Mouse (Mus musculus) lung, embryonic 16.5 days (tissue): ENCODE measurements at regions not wholly inside any gene's neighbourhood (a gene's known extent, or its start where the extent isn't known, plus 50 kb on each side); places are given as distances from the start of the nearest gene placed in this dataset.

Source experiments
- ATAC-seq: fragments of 200-750 bp; cut with Nextera tagmentation; 2 replicates; pipeline ENCODE4 v1.8.0; 2017; ENCODE audit warnings: low read depth, mild to moderate bottlenecking, moderate library complexity
- H3K27ac ChIP-seq: fragments of 300-500 bp; sonication (generic); 2 replicates; pipeline ENCODE4 v1.5.1; 2014; ENCODE audit warnings: mild to moderate bottlenecking, control low read depth, low read length
- H3K27me3 ChIP-seq: fragments of 300-500 bp; sonication (generic); 2 replicates; pipeline ENCODE4 v1.6.1; 2014; ENCODE audit warnings: low read depth, low read length, mixed read lengths; ENCODE audit not compliant: control insufficient read depth, insufficient read depth
- H3K36me3 ChIP-seq: fragments of 300-500 bp; sonication (generic); 2 replicates; pipeline ENCODE4 v1.6.1; 2014; ENCODE audit warnings: low read length; ENCODE audit not compliant: control insufficient read depth, insufficient read depth
- H3K4me1 ChIP-seq: fragments of 300-500 bp; sonication (generic); replicated peaks from 2 replicates; pipeline ENCODE4 v1.6.1; 2014; ENCODE audit warnings: low read length, mixed read lengths; ENCODE audit not compliant: control insufficient read depth, insufficient read depth
- H3K4me2 ChIP-seq: fragments of 300-500 bp; sonication (generic); 2 replicates; pipeline ENCODE4 v1.6.1; 2014; ENCODE audit warnings: low read depth, low read length, control low read depth
- H3K4me3 ChIP-seq: fragments of 300-500 bp; sonication (generic); 2 replicates; pipeline ENCODE4 v1.5.1; 2014; ENCODE audit warnings: mild to moderate bottlenecking, low read length, control low read depth
- H3K9ac ChIP-seq: fragments of 300-500 bp; sonication (generic); 2 replicates; pipeline ENCODE4 v1.6.1; 2014; ENCODE audit warnings: low read length, control low read depth
- H3K9me3 ChIP-seq: fragments of 300-500 bp; sonication (generic); 2 replicates; pipeline ENCODE4 v1.6.1; 2016; ENCODE audit warnings: low read length; ENCODE audit not compliant: control insufficient read depth
- WGBS: fragments of 180-500 bp; shearing (Covaris S2); extraction: QIAGEN DNeasy Blood & Tissue Kit; methylation state at CpG from one replicate; pipeline ENCODE4 v1.1.7; 2014; 5-methylcytosine and 5-hydroxymethylcytosine counted together

DNA sequence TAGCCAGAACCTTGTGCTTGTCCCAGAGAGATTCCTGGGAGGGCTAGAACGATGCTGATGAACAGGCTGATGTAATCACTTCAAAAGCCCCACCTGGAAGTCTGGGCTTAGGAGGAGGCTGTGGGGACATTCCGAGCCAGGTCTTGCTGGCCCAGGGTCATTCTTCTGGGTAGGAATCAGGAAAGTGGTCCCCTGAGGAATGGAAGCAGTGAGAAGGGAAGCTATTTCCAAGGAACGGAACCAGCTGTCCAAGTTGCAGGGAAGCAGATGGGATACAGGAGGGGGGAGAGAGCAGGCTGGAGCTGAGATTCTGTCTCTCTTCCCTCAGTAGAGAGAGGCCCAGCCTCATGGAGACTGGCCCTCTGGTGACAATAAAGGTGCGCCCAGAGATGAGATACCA, 243.9 kb downstream of the Tcf7l2 start:
- Histone ChIP-seq H3K9me3 (no peaks in the 10 kb centered on the region), H3K9ac (no peak overlapping the region), H3K36me3 (no peaks in the 10 kb centered on the region), H3K27me3 (no peaks in the 10 kb centered on the region), H3K4me1 (no peaks in the 10 kb centered on the region), H3K4me3 (no peak overlapping the region), H3K4me2 (no peak overlapping the region), H3K27ac (no peak overlapping the region)
- 74% methylated on average over 4 of the region's 4 CpGs for WGBS
- no peak for ATAC-seq

DNA sequence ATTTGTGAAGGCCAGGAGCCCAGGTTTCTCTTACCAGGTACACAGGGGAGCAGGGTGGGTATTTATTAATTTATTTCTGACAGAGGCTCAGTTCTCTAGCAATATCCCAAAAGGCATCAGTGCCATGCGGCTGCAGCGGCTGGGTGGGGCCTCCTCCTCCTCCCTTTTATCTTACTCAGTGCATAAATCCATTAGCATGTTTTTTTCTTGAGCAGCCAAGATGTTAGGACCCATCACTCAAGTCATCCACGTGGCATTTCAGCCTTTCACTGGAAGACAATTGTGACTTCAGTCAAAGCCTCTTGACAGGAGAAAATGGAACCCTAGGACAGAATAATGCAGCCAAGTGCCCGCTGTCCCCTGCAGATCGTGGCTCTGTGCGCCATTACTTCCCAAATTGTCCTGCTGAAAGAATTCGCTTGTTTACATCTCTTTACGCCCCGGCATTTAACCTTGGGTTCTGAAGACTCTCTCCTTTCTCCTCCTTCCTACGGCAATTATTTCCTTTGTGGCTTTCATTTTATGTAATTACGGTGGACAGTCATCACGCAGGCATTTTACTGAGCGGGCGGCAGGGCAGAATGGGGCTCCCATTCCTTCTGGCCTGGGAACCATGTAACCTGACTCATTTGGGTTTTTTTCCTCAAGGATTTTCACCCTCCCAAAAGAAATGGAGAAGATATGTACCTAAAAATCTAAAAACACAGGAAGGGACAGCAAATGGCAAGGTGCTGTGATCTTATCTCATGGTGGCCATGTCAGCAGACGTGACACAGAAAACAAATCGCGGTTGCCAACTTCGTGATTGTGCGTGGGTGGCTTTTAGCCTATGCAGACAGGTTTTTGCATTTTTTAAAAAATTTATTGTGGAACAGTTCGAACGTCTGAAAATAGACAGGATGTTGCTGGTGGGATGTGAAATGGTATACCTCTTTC, 250.4 kb downstream of the Tcf7l2 start:
- H3K9ac ChIP-seq, result no peak overlapping the region
- no peak overlapping the region for H3K4me2 ChIP-seq
- H3K36me3 ChIP-seq, result no peaks in the 10 kb centered on the region
- H3K27me3 ChIP-seq, result no peaks in the 10 kb centered on the region
- H3K4me1 ChIP-seq, result no peaks in the 10 kb centered on the region
- no peak overlapping the region for H3K27ac ChIP-seq
- WGBS, result 75% methylated on average over 21 of the region's 21 CpGs
- no peaks in the 10 kb centered on the region for H3K9me3 ChIP-seq
- no peak for ATAC-seq
- no peak overlapping the region for H3K4me3 ChIP-seq

DNA sequence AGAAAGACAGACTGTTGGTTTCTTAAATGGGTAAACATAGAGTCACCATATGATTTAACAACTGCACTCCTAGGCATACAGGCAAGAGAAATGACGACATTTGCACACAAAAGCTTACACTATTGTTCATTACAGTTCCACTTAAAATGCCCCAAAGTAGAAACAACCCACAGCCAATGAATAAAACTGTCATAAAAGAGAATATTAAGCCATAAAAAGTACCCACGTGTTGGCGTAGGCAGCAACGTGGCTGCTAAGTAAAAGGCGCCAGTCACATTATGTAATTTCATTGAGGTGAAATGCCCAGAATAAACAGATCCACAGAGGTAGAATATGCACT, 251.1 kb downstream of the Tcf7l2 start:
- Histone ChIP-seq H3K9ac (no peak overlapping the region), H3K9me3 (no peaks in the 10 kb centered on the region), H3K4me2 (no peak overlapping the region), H3K36me3 (no peaks in the 10 kb centered on the region), H3K27ac (no peak overlapping the region), H3K27me3 (no peaks in the 10 kb centered on the region), H3K4me3 (no peak overlapping the region), H3K4me1 (no peaks in the 10 kb centered on the region)
- no peak for ATAC-seq
- 81% methylated on average over 5 of the region's 5 CpGs for WGBS

DNA sequence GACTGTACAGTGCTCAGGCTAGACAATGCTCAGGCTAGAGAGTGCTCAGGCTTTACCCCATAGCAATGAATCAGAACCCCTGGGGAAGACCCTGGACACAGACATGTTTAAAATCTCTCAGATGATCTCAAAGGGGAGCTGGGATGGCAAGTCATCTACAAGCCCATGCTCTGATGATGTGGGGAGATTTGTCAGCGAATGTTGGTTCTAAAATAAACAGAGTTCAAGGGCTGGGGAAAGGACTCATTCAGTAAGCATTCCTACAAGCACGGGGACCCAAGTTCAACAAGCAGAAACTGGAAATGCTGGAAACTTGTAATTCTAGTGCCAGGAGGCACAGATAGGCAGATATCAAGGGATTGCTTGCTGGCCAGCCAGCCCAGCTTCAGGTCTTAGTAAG, 254.1 kb downstream of the Tcf7l2 start:
- Histone ChIP-seq H3K27me3 (no peaks in the 10 kb centered on the region), H3K36me3 (no peaks in the 10 kb centered on the region), H3K9ac (no peak overlapping the region), H3K4me1 (no peaks in the 10 kb centered on the region), H3K4me2 (no peak overlapping the region), H3K4me3 (no peak overlapping the region), H3K9me3 (no peaks in the 10 kb centered on the region), H3K27ac (no peak overlapping the region)
- WGBS, result 18% methylated on average over 2 of the region's 2 CpGs
- ATAC-seq, result no peak

DNA sequence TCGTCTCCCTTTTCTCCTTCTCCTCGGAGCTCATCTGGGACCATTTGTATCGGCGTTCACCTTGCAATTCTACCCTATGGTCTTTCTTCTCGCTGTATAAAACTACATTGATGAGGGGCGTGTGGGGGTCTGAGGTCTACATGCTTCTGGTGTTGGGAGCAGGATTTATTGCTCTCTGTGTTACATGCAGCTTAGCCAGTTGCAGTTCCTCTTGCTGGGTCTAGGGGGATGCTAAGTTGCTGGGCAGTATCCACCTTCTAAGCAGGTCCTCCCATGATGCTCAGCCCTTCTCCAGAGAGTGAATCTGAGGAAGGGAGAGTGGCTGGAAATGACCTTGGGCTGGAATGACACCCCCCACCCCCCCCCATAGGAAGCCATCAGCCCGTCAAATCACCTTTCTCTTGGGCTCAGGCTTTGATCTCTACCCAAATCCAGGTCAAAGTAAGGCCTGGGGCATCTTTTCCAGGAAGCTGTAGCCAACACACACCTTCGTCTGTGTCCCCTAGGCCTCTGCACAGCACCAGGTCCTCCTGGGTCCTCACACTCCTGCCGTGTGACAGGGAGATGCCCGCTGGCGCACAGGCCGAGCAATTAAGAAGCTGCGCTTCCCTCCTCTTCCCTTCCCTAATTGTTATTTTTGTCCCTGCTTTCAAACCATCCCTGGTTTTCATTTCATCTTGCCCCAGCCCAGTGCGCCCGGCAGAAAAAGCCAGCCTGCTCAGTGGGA, 257.0 kb downstream of the Tcf7l2 start:
- H3K4me3 ChIP-seq, result no peak overlapping the region
- H3K27me3 ChIP-seq, result no peaks in the 10 kb centered on the region
- no peak for ATAC-seq
- no peaks in the 10 kb centered on the region for H3K36me3 ChIP-seq
- no peaks in the 10 kb centered on the region for H3K4me1 ChIP-seq
- no peak overlapping the region for H3K9ac ChIP-seq
- no peaks in the 10 kb centered on the region for H3K9me3 ChIP-seq
- WGBS, result 85% methylated on average over 15 of the region's 15 CpGs
- no peak overlapping the region for H3K4me2 ChIP-seq
- no peak overlapping the region for H3K27ac ChIP-seq

DNA sequence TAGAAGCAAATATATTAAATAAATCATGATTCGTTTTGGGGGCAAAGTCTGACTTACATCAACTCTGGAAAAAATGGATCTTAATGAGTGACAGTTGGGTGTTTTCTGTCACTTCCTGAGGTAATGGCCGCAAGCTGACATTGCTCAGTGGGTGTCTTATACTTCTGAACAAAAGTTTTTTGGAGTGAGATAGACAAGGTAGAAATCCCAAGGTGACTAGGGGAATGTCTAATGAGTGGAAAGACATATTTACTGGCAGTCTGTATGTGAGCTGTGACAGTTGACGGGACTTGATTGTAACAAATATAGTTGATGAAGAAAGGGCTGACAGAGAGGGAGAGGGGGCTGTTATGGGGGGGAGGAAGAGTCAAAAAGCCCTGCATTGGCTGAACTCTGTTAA, 257.8 kb downstream of the Tcf7l2 start:
- Histone ChIP-seq H3K4me3 (no peak overlapping the region), H3K27ac (no peak overlapping the region), H3K9me3 (no peaks in the 10 kb centered on the region), H3K4me2 (no peak overlapping the region), H3K4me1 (no peaks in the 10 kb centered on the region), H3K9ac (no peak overlapping the region), H3K36me3 (no peaks in the 10 kb centered on the region), H3K27me3 (no peaks in the 10 kb centered on the region)
- no peak for ATAC-seq
- 76% methylated on average over 3 of the region's 3 CpGs for WGBS

DNA sequence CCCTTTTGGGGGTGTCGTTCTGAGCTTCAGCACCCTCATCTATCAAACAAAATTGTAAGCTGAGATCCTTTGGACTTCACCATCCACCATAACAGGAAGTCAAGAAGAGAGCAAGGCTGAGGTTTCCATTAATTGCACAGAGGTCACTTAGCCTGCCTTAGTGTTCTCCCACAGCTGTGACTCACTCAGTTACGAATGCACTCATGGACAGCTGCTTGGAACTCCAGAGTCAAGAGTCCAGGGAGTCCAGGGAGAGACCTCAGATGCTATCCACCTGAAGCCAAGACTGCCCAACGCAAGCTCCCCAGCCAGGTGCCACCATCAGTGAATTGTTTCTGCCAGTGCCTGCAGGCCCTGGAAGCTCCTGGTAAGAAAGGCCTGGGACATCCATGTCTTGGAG, 259.8 kb downstream of the Tcf7l2 start:
- no peaks in the 10 kb centered on the region for H3K27me3 ChIP-seq
- H3K4me2 ChIP-seq, result no peak overlapping the region
- WGBS, result 76% methylated on average over 3 of the region's 3 CpGs
- H3K4me3 ChIP-seq, result no peak overlapping the region
- H3K36me3 ChIP-seq, result no peaks in the 10 kb centered on the region
- ATAC-seq, result no peak
- no peak overlapping the region for H3K27ac ChIP-seq
- H3K9ac ChIP-seq, result no peak overlapping the region
- no peaks in the 10 kb centered on the region for H3K9me3 ChIP-seq
- H3K4me1 ChIP-seq, result peaks cover 6% of the 10 kb centered on the region

DNA sequence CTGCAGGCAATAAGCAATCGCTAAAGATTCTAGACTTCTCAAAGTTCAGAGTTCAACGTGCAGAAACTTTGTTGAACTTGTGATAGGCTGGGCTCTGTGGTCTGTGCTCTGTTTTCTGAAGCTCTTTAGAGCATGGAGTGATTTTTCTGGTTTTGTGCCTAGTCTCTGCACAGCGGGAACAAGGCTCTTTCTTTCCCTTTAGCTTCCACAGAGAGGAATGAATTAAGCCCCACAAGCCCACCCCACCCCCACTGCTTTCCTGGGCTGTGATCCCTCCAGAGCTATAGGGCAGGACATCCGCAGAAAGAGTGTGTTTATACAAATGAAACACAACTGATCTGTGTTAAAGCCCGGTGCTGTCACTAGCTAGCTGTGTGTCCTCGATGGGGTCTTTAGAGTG, 264.3 kb downstream of the Tcf7l2 start:
- Histone ChIP-seq H3K36me3 (no peaks in the 10 kb centered on the region), H3K4me2 (no peak overlapping the region), H3K27me3 (no peaks in the 10 kb centered on the region), H3K4me3 (no peak overlapping the region), H3K9me3 (0 out of 2 replicates have a peak, but pooled peaks cover 2% of the 10 kb centered on the region), H3K4me1 (peaks cover 6% of the 10 kb centered on the region), H3K9ac (no peak overlapping the region), H3K27ac (no peak overlapping the region)
- 15% methylated on average over 6 of the region's 6 CpGs for WGBS
- no peak for ATAC-seq

DNA sequence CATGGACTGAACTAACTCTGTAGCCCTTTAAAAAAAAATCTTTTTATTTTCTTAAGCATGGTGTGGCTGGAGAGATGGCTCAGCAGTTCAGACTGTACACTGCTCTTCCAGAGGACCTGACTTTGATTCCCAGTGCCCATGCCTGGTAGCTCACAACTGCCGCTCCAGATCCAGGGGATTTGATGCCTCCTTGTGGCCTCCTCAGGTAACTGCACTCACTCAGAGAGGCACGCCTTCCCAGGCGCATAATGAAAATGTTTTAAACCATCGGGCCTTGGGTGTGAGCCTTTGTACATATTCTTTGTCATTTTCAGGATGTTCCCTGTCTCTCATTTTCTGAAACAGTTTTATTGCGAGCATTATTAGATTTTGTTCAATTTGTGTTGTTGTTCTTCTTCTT, 265.8 kb downstream of the Tcf7l2 start:
- Histone ChIP-seq H3K36me3 (no peaks in the 10 kb centered on the region), H3K4me1 (peaks cover 6% of the 10 kb centered on the region), H3K4me2 (no peak overlapping the region), H3K27me3 (no peaks in the 10 kb centered on the region), H3K9me3 (0 out of 2 replicates have a peak, but pooled peaks cover 2% of the 10 kb centered on the region), H3K9ac (no peak overlapping the region), H3K27ac (no peak overlapping the region), H3K4me3 (no peak overlapping the region)
- ATAC-seq, result no peak
- WGBS, result 98% methylated on average over 5 of the region's 5 CpGs
